Mouse (Mus musculus) kidney, postnatal 0 days (tissue): ENCODE measurements around the gene Olfr99. TPM values are rescaled to one million over a fixed set of nuclear protein-coding genes. Genes with fewer than 3 reads are reported as not detected.
"Not testable (repeated sequence)": the region's sequence is repeated elsewhere in the genome, so short reads cannot be mapped to it uniquely, and the experiment has no call there.

Experiments
- ATAC-seq: fragments of 200-750 bp; cut with Nextera tagmentation; replicated peaks from 2 replicates; pipeline ENCODE4 v1.8.0; 2017; ENCODE audit warnings: low read depth, moderate number of reproducible peaks, moderate TSS enrichment, moderate library complexity; ENCODE audit not compliant: low FRiP score
- DNase-seq: peaks from one replicate; pipeline ENCODE4 v3.0.0-alpha.2; 2016; ENCODE audit warnings: low spot score
- H3K27ac ChIP-seq: fragments of 300-500 bp; sonication (generic); 2 replicates; pipeline ENCODE4 v1.5.1; 2014; ENCODE audit warnings: mild to moderate bottlenecking
- H3K27me3 ChIP-seq: fragments of 300-500 bp; sonication (generic); 2 replicates; pipeline ENCODE4 v1.6.1; 2014; ENCODE audit warnings: low read length, mixed read lengths; ENCODE audit not compliant: insufficient read depth
- H3K36me3 ChIP-seq: fragments of 300-500 bp; sonication (generic); 2 replicates; pipeline ENCODE4 v1.6.1; 2014; ENCODE audit warnings: low read length, mixed read lengths; ENCODE audit not compliant: insufficient read depth
- H3K4me1 ChIP-seq: fragments of 300-500 bp; sonication (generic); replicated peaks from 2 replicates; pipeline ENCODE4 v1.6.1; 2014; ENCODE audit warnings: antibody characterized with exemption, low read length, mixed read lengths; ENCODE audit not compliant: insufficient read depth
- H3K4me2 ChIP-seq: fragments of 300-500 bp; sonication (generic); 2 replicates; pipeline ENCODE4 v1.6.1; 2014; ENCODE audit warnings: mild to moderate bottlenecking, low read length, moderate library complexity, mixed read lengths
- H3K4me3 ChIP-seq: fragments of 300-500 bp; sonication (generic); replicated peaks from 2 replicates; pipeline ENCODE4 v1.5.1; 2014; ENCODE audit warnings: low read depth, low read length
- H3K9ac ChIP-seq: fragments of 300-500 bp; sonication (generic); 2 replicates; pipeline ENCODE4 v1.6.1; 2014; ENCODE audit warnings: low read depth, low read length
- H3K9me3 ChIP-seq: fragments of 300-500 bp; sonication (generic); replicated peaks from 2 replicates; pipeline ENCODE4 v1.6.1; 2016; ENCODE audit warnings: low read length, inconsistent platforms, mixed read lengths
- CTCF ChIP-seq: IDR thresholded peaks from 2 replicates; pipeline ENCODE4 v1.5.1; 2016; ENCODE audit warnings: antibody characterized with exemption, low read depth, mild to moderate bottlenecking, moderate library complexity
- WGBS: fragments of 180-500 bp; shearing (Covaris S2); extraction: QIAGEN DNeasy Blood & Tissue Kit; methylation state at CpG from one replicate; pipeline ENCODE4 v1.1.7; 2014; 5-methylcytosine and 5-hydroxymethylcytosine counted together
- polyA plus RNA-seq: library from polyadenylated mRNA; unstranded; fragments of >200 nt; fragmentation: Nextera tagmentation; extraction: Ambion mirVana; gene quantifications from 2 replicates; pipeline ENCODE4 v1.2.1, GENCODE M21; 2015

The Olfr99 gene
- polyA plus RNA-seq, 1 experiment from 2014 or later = not detected

DNA sequence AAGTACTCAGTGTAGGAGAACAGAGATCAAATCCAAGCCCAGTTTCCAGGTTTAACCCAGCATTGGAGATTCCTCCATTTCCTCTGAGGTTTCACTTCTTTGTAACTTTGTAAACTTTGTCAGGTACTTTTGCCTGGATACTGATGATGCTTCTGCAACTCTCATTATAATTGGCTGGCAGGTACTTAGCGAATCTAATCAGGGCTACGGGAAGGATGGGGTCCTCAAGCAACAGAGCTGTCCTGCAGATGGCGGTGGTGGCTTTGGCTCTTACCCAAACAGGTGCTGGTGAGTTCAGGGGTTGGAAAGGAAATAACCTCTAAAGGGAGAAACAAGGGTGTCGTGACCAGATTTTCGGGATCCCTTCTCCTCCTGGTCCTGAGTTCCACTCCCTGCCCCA is 36.5 kb downstream of the Olfr99 start:
- no peaks in the 10 kb centered on the region for H3K36me3 ChIP-seq
- no peaks in the 10 kb centered on the region for H3K27me3 ChIP-seq
- DNase-seq (peak; percentile 72), ATAC-seq (peak; percentile 77; the same call in 1 of the 2 replicates)
- no peak; the same call in 1 of the 2 replicates for TF ChIP-seq CTCF
- no peak overlapping the region for H3K4me3 ChIP-seq
- H3K9me3 ChIP-seq = no peaks in the 10 kb centered on the region
- no peak overlapping the region for H3K27ac ChIP-seq
- H3K4me1 ChIP-seq = no peaks in the 10 kb centered on the region
- H3K4me2 ChIP-seq = no peak overlapping the region
- 24% methylated on average over 5 of the region's 5 CpGs for WGBS
- no peak overlapping the region for H3K9ac ChIP-seq

GRCm38 (mm10) chr17:37242198-37242597 is 41.1 kb downstream of the Olfr99 start:
- H3K9ac ChIP-seq = no peak overlapping the region
- H3K9me3 ChIP-seq = no peaks in the 10 kb centered on the region
- H3K4me2 ChIP-seq = no peak overlapping the region
- ATAC-seq (no peak), DNase-seq (no peak)
- 48% methylated on average over 3 of the region's 3 CpGs for WGBS
- no peak overlapping the region for H3K4me3 ChIP-seq
- no peaks in the 10 kb centered on the region for H3K4me1 ChIP-seq
- H3K27me3 ChIP-seq = no peaks in the 10 kb centered on the region
- no peak overlapping the region for H3K27ac ChIP-seq
- H3K36me3 ChIP-seq = no peaks in the 10 kb centered on the region
- TF ChIP-seq CTCF = no peak

- H3K27ac ChIP-seq, H3K9ac ChIP-seq: not testable (repeated sequence)
These were observed 46.0 kb downstream of the Olfr99 start, which contains the start of gene Olfr97 for GRCm38 (mm10) chr17:37237230-37237629. Gene Olfr97, minus strand, starts transcription at chr17:37237330.

More at GRCm38 (mm10) chr17:37237230-37237629, 46.0 kb downstream of the Olfr99 start, which contains the start of gene Olfr97:
- ATAC-seq, H3K4me3 ChIP-seq, H3K4me2 ChIP-seq, H3K36me3 ChIP-seq, H3K4me1 ChIP-seq, H3K27me3 ChIP-seq, H3K9me3 ChIP-seq, DNase-seq: not testable (repeated sequence)
- WGBS = 91% methylated on average over 2 of the region's 2 CpGs

Other genes starting within 250 kb of the Olfr99 start
- 5.2 and 6.1 TPM in 2 replicates for gene Gabbr1, start 237.5 kb downstream of the Olfr99 start, polyA plus RNA-seq
- not detected in 2 replicates for gene Olfr90, start 195.0 kb downstream of the Olfr99 start, polyA plus RNA-seq
- gene Olfr91, start 185.2 kb downstream of the Olfr99 start, polyA plus RNA-seq = not detected in 2 replicates
- not detected in 2 replicates for gene Olfr92, start 163.4 kb downstream of the Olfr99 start, polyA plus RNA-seq
- not detected in 2 replicates for gene Olfr93, start 122.0 kb downstream of the Olfr99 start, polyA plus RNA-seq
- gene Ubd, start 89.6 kb downstream of the Olfr99 start, polyA plus RNA-seq = not detected in 2 replicates
- not detected in 2 replicates for gene Olfr94, start 82.5 kb downstream of the Olfr99 start, polyA plus RNA-seq
- gene Olfr95, start 70.3 kb downstream of the Olfr99 start, polyA plus RNA-seq = not detected in 2 replicates
- gene Olfr96, start 63.3 kb downstream of the Olfr99 start, polyA plus RNA-seq = not detected in 2 replicates
- gene Olfr97, start 46.1 kb downstream of the Olfr99 start, polyA plus RNA-seq = not detected in 2 replicates
- not detected in 2 replicates for gene Olfr98, start 19.7 kb downstream of the Olfr99 start, polyA plus RNA-seq
- gene H2-M3, start 13.2 kb downstream of the Olfr99 start, polyA plus RNA-seq = 2.3 and 2.8 TPM in 2 replicates
- gene Olfr101, start 20.9 kb upstream of the Olfr99 start, polyA plus RNA-seq = not detected in 2 replicates
- not detected in 2 replicates for gene Olfr102, start 33.6 kb upstream of the Olfr99 start, polyA plus RNA-seq
- not detected in 2 replicates for gene Olfr103, start 56.2 kb upstream of the Olfr99 start, polyA plus RNA-seq
- gene Olfr104-ps, start 76.1 kb upstream of the Olfr99 start, polyA plus RNA-seq = not detected in 2 replicates
- gene Olfr105-ps, start 95.6 kb upstream of the Olfr99 start, polyA plus RNA-seq = not detected in 2 replicates
- not detected in 2 replicates for gene Olfr106-ps, start 106.9 kb upstream of the Olfr99 start, polyA plus RNA-seq
- gene Olfr107, start 115.8 kb upstream of the Olfr99 start, polyA plus RNA-seq = not detected in 2 replicates
- not detected in 2 replicates for gene Olfr108, start 162.0 kb upstream of the Olfr99 start, polyA plus RNA-seq
- gene Olfr109, start 175.5 kb upstream of the Olfr99 start, polyA plus RNA-seq = not detected in 2 replicates
- not detected in 2 replicates for gene H2-M2, start 200.1 kb upstream of the Olfr99 start, polyA plus RNA-seq
- not detected in 2 replicates for gene Olfr110, start 209.0 kb upstream of the Olfr99 start, polyA plus RNA-seq
- not detected in 2 replicates for gene Olfr111, start 224.6 kb upstream of the Olfr99 start, polyA plus RNA-seq